Mouse (Mus musculus): ENCODE data around the gene Csf3r. TPM values are rescaled to one million over a fixed set of nuclear protein-coding genes. Genes with fewer than 3 reads are reported as not detected.

Csf3r gene
- 0.88 to 2.0 TPM (median 1.3 TPM) in 4 replicates for total RNA-seq (2023)

DNA sequence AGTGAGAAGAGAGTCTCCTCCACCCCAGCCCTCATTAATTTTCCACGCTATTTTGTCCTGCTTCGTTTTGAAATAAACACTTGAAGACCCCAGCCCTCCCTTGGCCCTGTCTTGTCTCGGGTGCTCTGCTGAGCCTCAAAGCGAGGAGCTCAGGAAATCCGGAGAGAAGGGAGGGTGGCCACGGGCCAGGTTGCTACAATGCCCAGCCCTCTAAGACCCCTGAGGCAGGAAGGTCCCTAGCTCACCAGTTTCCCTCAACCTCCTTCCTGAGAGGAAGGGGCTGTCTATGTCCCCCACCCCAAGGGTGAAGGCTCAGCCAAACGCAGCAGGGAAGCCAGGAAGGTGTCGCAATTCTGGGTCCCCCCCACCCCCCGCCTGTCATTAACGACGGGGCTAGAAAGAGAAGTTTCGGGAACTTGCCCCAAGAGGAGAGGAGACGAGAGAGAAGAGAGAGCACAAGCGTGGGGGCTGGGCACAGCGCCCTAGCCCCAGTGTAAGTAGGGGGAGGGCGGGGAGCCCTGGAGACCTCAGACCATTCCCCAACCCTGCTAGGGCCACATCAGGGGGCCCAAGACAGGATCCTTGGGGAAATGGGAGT is at the start of gene Csf3r:
TSS of gene Csf3r (plus strand) at position 248 of the 598 bp plus-strand sequence.

GRCm38 (mm10) chr4:126046851-126047585 is 22.7 kb downstream of the Csf3r start, which contains the start of gene Mrps15:
TSS of gene Mrps15 (plus strand) at chr4:126046925.

GRCm38 (mm10) chr4:126058134-126058996 is 34.0 kb downstream of the Csf3r start, which contains the start of gene Oscp1:
TSS of gene Oscp1 (plus strand) at chr4:126058565.

Other genes with a start within 250 kb of the Csf3r start
- 37.8 to 44.0 TPM (median 42.6 TPM) in 4 replicates for gene Mrps15, start 22.4 kb downstream of the Csf3r start, total RNA-seq (2023)
- 0.18 to 2.2 TPM (median 0.66 TPM) in 3 of 4 replicates, not detected in the other for gene Oscp1, start 34.0 kb downstream of the Csf3r start, total RNA-seq (2023)
- 15.5 to 18.7 TPM (median 17.1 TPM) in 4 replicates for gene Lsm10, start 72.1 kb downstream of the Csf3r start, total RNA-seq (2023)
- 39.6 to 45.1 TPM (median 42.4 TPM) in 4 replicates for gene Stk40, start 79.4 kb downstream of the Csf3r start, total RNA-seq (2023)
- 3.1 to 4.8 TPM (median 4.1 TPM) in 4 replicates for gene Eva1b, start 123.2 kb downstream of the Csf3r start, total RNA-seq (2023)
- gene Sh3d21, start 138.9 kb downstream of the Csf3r start, total RNA-seq (2023): 0.23 to 1.3 TPM (median 0.83 TPM) in 4 replicates
- 570 to 644 TPM (median 635 TPM) in 4 replicates for gene Thrap3, start 178.2 kb downstream of the Csf3r start, total RNA-seq (2023)
- 45.8 to 61.0 TPM (median 54.2 TPM) in 4 replicates for gene Map7d1, start 231.8 kb downstream of the Csf3r start, total RNA-seq (2023)
- gene Trappc3, start 237.8 kb downstream of the Csf3r start, total RNA-seq (2023): 39.9 to 47.8 TPM (median 42.9 TPM) in 4 replicates